Mouse (Mus musculus) forebrain, embryonic 13.5 days (tissue): ENCODE data around the gene Arl15. TPM values are rescaled to one million over a fixed set of nuclear protein-coding genes. Genes with fewer than 3 reads are reported as not detected.

ENCODE experiments used
- ATAC-seq: fragments of 200-750 bp; cut with Nextera tagmentation; 2 replicates; pipeline ENCODE4 v1.8.0; 2017
- H3K27ac ChIP-seq: fragments of 300-500 bp; sonication (generic); 2 replicates; pipeline ENCODE4 v1.5.1; 2015; ENCODE audit warnings: inconsistent platforms, mild to moderate bottlenecking, moderate library complexity
- H3K27me3 ChIP-seq: fragments of 300-500 bp; sonication (generic); 2 replicates; pipeline ENCODE4 v1.6.1; 2015; ENCODE audit warnings: mild to moderate bottlenecking, inconsistent platforms
- H3K36me3 ChIP-seq: fragments of 300-500 bp; sonication (generic); 2 replicates; pipeline ENCODE4 v1.6.1; 2015; ENCODE audit warnings: mild to moderate bottlenecking, inconsistent platforms; ENCODE audit not compliant: poor library complexity, severe bottlenecking
- H3K4me1 ChIP-seq: fragments of 300-500 bp; sonication (generic); 2 replicates; pipeline ENCODE4 v1.6.1; 2015; ENCODE audit warnings: inconsistent platforms
- H3K4me2 ChIP-seq: fragments of 300-500 bp; sonication (generic); 2 replicates; pipeline ENCODE4 v1.6.1; 2015; ENCODE audit warnings: inconsistent platforms, mild to moderate bottlenecking, moderate library complexity
- H3K4me3 ChIP-seq: fragments of 300-500 bp; sonication (generic); 2 replicates; pipeline ENCODE4 v1.5.1; 2015; ENCODE audit warnings: mild to moderate bottlenecking, inconsistent platforms
- H3K9ac ChIP-seq: fragments of 300-500 bp; sonication (generic); 2 replicates; pipeline ENCODE4 v1.6.1; 2015; ENCODE audit warnings: mild to moderate bottlenecking, inconsistent platforms
- H3K9me3 ChIP-seq: fragments of 300-500 bp; sonication (generic); replicated peaks from 2 replicates; pipeline ENCODE4 v1.6.1; 2016; ENCODE audit warnings: inconsistent platforms
- WGBS: fragments of 180-500 bp; shearing (Covaris S2); methylation state at CpG from one replicate; pipeline ENCODE4 v1.1.7; 2015; 5-methylcytosine and 5-hydroxymethylcytosine counted together
- polyA plus RNA-seq: library from polyadenylated mRNA; unstranded; fragments of >200 nt; fragmentation: Nextera tagmentation; extraction: Ambion mirVana; gene quantifications from 2 replicates; pipeline ENCODE4 v1.2.1, GENCODE M21; 2015

The Arl15 gene
- polyA plus RNA-seq, 1 experiment from 2014 or later, result 17.8 TPM

- Histone ChIP-seq H3K36me3 (no peaks in the 10 kb centered on the region), H3K4me1 (no peaks in the 10 kb centered on the region), H3K9me3 (no peaks in the 10 kb centered on the region), H3K9ac (no peak overlapping the region), H3K4me2 (no peak overlapping the region), H3K27me3 (no peaks in the 10 kb centered on the region), H3K4me3 (no peak overlapping the region), H3K27ac (no peak overlapping the region)
- no peak for ATAC-seq
- WGBS, result 90% methylated on average over 3 of the region's 3 CpGs
Observed at GRCm38 (mm10) chr13:114083570-114084138, 289.3 kb downstream of the Arl15 start.

DNA sequence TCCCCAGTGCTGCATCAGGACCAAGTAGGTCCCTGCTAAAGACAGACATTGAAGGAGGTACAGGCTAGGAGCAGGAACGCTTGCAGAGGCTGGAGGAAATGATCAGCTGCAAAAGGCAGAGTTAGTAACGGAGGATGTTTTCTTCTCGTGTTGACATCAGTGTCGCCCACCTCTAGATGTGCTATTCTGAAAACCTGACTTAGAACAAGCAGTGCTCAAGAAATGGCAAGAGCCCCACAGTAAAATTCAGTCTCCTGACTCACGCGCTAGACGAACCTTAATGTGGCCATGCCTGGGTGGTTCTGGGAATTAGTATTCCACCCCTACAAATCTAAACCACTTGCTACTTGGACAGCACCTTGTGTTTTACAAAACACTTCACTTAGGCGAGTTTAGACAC is 291.1 kb downstream of the Arl15 start:
- H3K4me2 ChIP-seq, result no peak overlapping the region
- no peak overlapping the region for H3K4me3 ChIP-seq
- H3K36me3 ChIP-seq, result no peaks in the 10 kb centered on the region
- no peak overlapping the region for H3K9ac ChIP-seq
- WGBS, result 85% methylated on average over 8 of the region's 8 CpGs
- H3K4me1 ChIP-seq, result no peaks in the 10 kb centered on the region
- no peaks in the 10 kb centered on the region for H3K27me3 ChIP-seq
- H3K9me3 ChIP-seq, result no peaks in the 10 kb centered on the region
- H3K27ac ChIP-seq, result no peak overlapping the region
- ATAC-seq, result no peak

DNA sequence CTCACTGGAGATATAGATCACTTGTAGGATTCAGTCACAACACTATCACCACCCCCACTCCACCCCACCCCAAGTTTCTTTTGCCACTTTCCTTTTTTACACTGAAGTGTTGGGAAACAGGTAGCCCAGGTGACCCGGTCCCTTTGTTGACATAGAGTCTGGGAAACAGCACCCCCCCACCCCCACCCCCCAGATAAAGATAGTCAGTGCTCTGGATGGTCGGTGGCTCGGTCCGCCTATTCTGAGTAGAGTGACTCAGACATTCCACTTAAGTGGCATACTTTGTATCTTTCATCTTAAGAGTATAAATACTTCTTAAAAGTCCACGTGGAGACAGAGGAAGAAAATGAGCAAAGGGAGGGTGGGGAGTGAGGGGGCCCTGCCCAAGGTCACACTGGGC is 292.0 kb downstream of the Arl15 start:
- no peak for ATAC-seq
- H3K4me2 ChIP-seq, result no peak overlapping the region
- H3K9ac ChIP-seq, result no peak overlapping the region
- H3K4me3 ChIP-seq, result no peak overlapping the region
- no peaks in the 10 kb centered on the region for H3K36me3 ChIP-seq
- H3K9me3 ChIP-seq, result no peaks in the 10 kb centered on the region
- no peaks in the 10 kb centered on the region for H3K4me1 ChIP-seq
- WGBS, result 86% methylated on average over 5 of the region's 5 CpGs
- H3K27ac ChIP-seq, result no peak overlapping the region
- no peaks in the 10 kb centered on the region for H3K27me3 ChIP-seq

DNA sequence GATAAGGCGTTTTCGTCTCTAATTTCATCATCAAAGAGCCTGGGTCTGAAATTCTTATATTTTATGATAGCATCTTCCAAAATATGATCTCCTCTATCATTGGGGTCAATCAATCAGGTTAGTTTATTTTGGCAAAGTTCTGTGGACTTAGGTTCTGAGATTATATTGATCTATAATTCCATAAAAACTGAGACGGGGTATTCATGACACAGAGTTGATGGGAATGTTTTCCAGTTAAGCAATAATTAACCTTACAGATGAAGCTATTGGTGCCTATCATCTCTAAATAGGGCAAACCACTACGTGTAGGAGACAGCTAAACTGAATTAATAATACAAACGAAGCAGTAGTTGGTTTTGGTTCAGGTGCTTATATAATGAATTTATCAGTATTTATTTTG is 292.5 kb downstream of the Arl15 start:
- Histone ChIP-seq H3K4me3 (no peak overlapping the region), H3K4me2 (no peak overlapping the region), H3K27me3 (no peaks in the 10 kb centered on the region), H3K9me3 (no peaks in the 10 kb centered on the region), H3K36me3 (no peaks in the 10 kb centered on the region), H3K4me1 (no peaks in the 10 kb centered on the region), H3K27ac (no peak overlapping the region), H3K9ac (no peak overlapping the region)
- WGBS, result 93% methylated on average over 5 of the region's 5 CpGs
- ATAC-seq, result no peak

DNA sequence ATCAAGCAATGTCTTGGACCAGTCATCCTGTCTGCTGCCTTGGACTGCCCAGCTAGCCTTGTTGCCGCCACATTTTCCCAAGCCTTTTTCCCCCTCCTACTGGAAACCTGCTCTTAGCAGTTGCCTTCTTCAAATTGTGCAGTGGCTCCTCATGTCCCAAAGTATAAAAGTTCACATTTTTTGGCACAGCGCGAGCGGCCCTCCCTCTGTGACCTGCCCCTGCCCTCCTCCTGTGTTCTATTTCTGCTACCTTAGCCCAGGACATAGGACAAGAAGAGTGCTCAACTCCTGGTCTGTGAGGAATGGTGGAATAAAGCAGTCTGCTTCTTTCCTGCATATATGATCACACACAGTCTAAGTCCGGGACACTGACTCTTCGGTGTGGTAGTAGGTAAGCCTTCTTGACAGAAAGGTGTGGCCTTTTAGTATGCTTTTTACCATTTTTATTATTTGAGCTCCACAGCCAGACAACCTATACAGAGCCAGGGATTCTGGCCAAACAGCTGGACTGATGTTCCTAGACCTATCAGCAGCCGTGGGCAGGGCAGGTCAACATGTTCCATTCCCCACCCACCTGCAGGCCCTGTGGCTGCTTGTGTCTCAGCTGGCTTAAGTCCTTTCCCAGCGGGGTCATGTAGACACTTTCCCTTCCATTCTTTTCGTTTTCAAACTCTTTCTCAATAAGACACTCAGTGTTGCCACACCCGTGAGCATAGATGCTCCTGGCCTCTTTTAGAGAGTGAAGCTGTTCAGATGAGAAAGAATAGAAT is 293.6 kb downstream of the Arl15 start:
- ATAC-seq, result no peak
- no peak overlapping the region for H3K9ac ChIP-seq
- H3K36me3 ChIP-seq, result no peaks in the 10 kb centered on the region
- no peak overlapping the region for H3K4me3 ChIP-seq
- 0 out of 2 replicates have a peak, but pooled peaks cover under 1% of the 10 kb centered on the region for H3K4me1 ChIP-seq
- no peaks in the 10 kb centered on the region for H3K9me3 ChIP-seq
- H3K4me2 ChIP-seq, result no peak overlapping the region
- H3K27me3 ChIP-seq, result no peaks in the 10 kb centered on the region
- no peak overlapping the region for H3K27ac ChIP-seq
- 81% methylated on average over 10 of the region's 10 CpGs for WGBS

GRCm38 (mm10) chr13:114090786-114091185 is 296.5 kb downstream of the Arl15 start:
- Histone ChIP-seq H3K27me3 (no peaks in the 10 kb centered on the region), H3K4me3 (no peak overlapping the region), H3K9ac (no peak overlapping the region), H3K36me3 (no peaks in the 10 kb centered on the region), H3K9me3 (no peaks in the 10 kb centered on the region), H3K4me2 (no peak overlapping the region), H3K4me1 (0 out of 2 replicates have a peak, but pooled peaks cover 6% of the 10 kb centered on the region), H3K27ac (no peak overlapping the region)
- no peak for ATAC-seq
- WGBS, result 91% methylated on average over 6 of the region's 6 CpGs

DNA sequence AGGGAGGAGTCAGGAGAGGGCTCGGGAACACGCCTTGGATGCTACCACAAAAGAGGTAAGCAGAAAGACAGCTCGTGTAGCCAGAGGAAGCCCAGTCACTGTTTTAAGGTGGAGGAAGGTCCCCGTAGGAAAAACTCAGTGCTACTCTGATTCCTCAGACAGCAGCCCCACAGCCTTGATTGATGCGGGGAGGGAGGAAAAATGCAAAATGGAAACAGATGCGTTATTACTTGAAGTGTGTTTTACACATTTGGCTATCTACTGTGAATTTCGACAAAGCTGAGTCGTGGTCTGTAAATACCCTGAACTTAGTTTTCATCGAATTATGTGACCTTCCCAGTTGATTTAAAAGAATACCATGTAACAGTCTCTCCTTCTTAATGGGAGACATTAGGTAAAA is 296.9 kb downstream of the Arl15 start:
- Histone ChIP-seq H3K4me2 (no peak overlapping the region), H3K9ac (no peak overlapping the region), H3K36me3 (no peaks in the 10 kb centered on the region), H3K4me1 (0 out of 2 replicates have a peak, but pooled peaks cover 6% of the 10 kb centered on the region), H3K27me3 (no peaks in the 10 kb centered on the region), H3K27ac (no peak overlapping the region), H3K4me3 (no peak overlapping the region), H3K9me3 (no peaks in the 10 kb centered on the region)
- ATAC-seq, result no peak
- 80% methylated on average over 9 of the region's 9 CpGs for WGBS

- Histone ChIP-seq H3K36me3 (no peaks in the 10 kb centered on the region), H3K4me3 (no peak overlapping the region), H3K27me3 (no peaks in the 10 kb centered on the region), H3K27ac (no peak overlapping the region), H3K9ac (no peak overlapping the region), H3K9me3 (no peaks in the 10 kb centered on the region), H3K4me1 (0 out of 2 replicates have a peak, but pooled peaks cover 6% of the 10 kb centered on the region), H3K4me2 (no peak overlapping the region)
- no peak for ATAC-seq
- WGBS, result 87% methylated on average over 7 of the region's 7 CpGs
Observed at GRCm38 (mm10) chr13:114094151-114094875, 300.0 kb downstream of the Arl15 start.

DNA sequence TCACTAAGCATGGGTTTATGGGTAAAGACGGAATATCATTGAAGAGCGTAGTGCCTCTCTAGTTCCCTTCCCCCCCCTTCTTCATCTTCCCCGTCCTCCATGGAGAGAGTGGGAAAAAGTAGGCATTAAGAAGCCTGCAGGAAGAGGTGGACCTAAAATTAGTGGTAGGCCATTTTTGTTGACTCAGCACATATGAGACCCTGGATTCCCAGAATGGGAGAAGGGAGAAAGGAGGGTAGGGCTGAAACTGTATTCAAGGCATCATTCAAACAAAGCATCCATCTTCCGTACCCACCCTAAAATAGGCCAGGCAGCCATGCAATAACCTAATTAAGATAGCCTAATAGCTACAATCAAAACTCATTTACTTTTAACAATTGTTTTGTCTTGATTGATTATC is 301.1 kb downstream of the Arl15 start:
- H3K36me3 ChIP-seq, result no peaks in the 10 kb centered on the region
- H3K9ac ChIP-seq, result no peak overlapping the region
- H3K27ac ChIP-seq, result no peak overlapping the region
- H3K4me2 ChIP-seq, result no peak overlapping the region
- H3K27me3 ChIP-seq, result no peaks in the 10 kb centered on the region
- no peaks in the 10 kb centered on the region for H3K9me3 ChIP-seq
- WGBS, result 83% methylated on average over 4 of the region's 4 CpGs
- no peak for ATAC-seq
- 0 out of 2 replicates have a peak, but pooled peaks cover 6% of the 10 kb centered on the region for H3K4me1 ChIP-seq
- H3K4me3 ChIP-seq, result no peak overlapping the region

DNA sequence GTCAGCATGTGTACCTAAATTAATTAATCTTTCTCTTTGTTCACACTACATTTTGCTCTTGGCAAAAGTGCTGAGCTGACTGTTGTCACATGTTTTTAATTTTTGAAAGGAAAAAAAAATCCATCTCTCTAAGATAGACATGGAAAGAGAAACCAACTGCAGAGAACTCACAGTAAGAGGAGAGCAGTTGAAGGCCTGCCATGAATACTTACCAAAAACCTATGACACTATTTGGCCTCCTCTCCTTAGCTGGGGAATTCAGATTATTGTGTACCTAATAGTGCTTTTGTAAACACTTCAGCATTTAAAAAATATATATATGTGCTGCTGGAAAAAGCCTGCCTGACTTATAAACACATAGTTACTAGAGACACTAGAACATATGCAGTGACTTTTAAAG is 302.1 kb downstream of the Arl15 start:
- Histone ChIP-seq H3K4me3 (no peak overlapping the region), H3K9me3 (no peaks in the 10 kb centered on the region), H3K27ac (no peak overlapping the region), H3K27me3 (no peaks in the 10 kb centered on the region), H3K36me3 (no peaks in the 10 kb centered on the region), H3K4me2 (no peak overlapping the region), H3K4me1 (0 out of 2 replicates have a peak, but pooled peaks cover 6% of the 10 kb centered on the region), H3K9ac (no peak overlapping the region)
- no peak for ATAC-seq

- 81% methylated on average over 5 of the region's 5 CpGs for WGBS
- no peak for ATAC-seq
- Histone ChIP-seq H3K4me2 (no peak overlapping the region), H3K4me1 (peaks cover 2% of the 10 kb centered on the region), H3K27me3 (no peaks in the 10 kb centered on the region), H3K9ac (no peak overlapping the region), H3K36me3 (peaks cover 6% of the 10 kb centered on the region; the same call in 1 of the 2 replicates), H3K9me3 (no peaks in the 10 kb centered on the region; the same call in 1 of the 2 replicates), H3K27ac (no peak overlapping the region), H3K4me3 (no peak overlapping the region)
Observed at GRCm38 (mm10) chr13:114101155-114101554, 306.9 kb downstream of the Arl15 start.

DNA sequence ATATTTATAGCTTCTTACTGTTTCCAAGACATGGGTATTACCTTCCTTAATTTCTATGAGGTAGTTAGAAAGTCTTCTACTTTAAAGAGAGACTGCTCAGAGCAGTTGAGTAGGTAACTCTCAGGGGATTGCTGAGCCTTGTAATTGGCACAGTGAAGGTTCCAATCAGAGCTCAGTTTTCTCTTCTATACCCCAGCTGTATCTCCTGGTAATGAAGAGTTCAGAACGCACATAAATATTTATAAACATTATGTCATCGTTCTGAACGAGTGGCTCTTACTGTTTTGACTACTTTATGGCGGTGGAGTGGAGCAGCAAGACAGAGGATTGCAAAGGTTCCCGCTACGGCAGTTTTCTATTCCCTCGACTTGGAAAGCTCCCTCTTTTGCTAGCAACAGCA is 311.8 kb downstream of the Arl15 start:
- Histone ChIP-seq H3K9me3 (no peaks in the 10 kb centered on the region; the same call in 1 of the 2 replicates), H3K36me3 (peaks cover 6% of the 10 kb centered on the region; the same call in 1 of the 2 replicates), H3K27ac (no peak overlapping the region), H3K4me2 (no peak overlapping the region), H3K9ac (no peak overlapping the region), H3K4me3 (no peak overlapping the region), H3K4me1 (peaks cover 16% of the 10 kb centered on the region), H3K27me3 (no peaks in the 10 kb centered on the region)
- WGBS, result 36% methylated on average over 7 of the region's 7 CpGs
- peak; percentile 67; the same call in 1 of the 2 replicates for ATAC-seq
